Mouse (Mus musculus): ENCODE measurements around the gene Trp53bp1. TPM values are rescaled to one million over a fixed set of nuclear protein-coding genes. Genes with fewer than 3 reads are reported as not detected.

Trp53bp1 gene
- 10 to 100 TPM; 28.4 to 28.9 TPM for total RNA-seq (2021)

DNA sequence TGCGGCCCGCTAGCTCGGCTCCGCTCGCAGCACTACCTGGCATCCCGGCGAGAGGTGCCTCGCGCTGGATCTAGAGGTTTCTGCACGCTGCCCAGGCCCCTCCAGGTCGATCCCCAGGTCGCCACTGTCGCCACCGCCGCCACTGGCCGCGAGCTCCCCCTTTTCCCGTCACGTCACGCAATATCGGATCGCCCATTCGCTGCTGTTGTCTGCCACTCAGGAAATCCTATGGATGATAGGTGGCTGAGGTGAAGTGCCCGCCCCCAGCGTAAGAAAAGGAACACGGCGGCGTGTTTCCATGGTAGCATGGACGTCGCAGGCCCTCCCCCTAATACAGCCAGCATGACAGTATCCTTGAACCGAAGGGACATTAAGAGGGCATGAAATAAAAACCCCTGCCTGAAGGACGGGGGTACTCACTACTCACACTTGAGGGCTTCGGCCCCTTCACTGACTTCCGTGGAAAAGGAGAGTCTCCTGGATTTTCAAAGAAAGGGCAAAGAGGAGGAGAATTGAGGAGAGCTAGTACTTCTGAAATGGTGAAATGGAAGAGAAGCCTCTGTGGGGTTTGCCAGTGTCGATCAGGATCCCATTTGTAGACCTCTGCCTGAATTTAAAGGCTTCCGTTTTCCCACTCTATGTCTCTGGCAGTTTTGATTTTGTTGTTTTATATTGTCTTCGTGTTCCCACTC, at the start of gene Trp53bp1:
TSS of gene Trp53bp1 (minus strand) at position 172 of the 692 bp plus-strand sequence.
- peak; percentile 96 for DNase-seq (ENCODE audit: low spot score)
- intact Hi-C loops (cut with DNase I) = loop anchor here (2.0 kb wide), 2 partner anchors 17 to 83 kb away; partner anchors contain the start of genes Map1a and Ppip5k1

DNA sequence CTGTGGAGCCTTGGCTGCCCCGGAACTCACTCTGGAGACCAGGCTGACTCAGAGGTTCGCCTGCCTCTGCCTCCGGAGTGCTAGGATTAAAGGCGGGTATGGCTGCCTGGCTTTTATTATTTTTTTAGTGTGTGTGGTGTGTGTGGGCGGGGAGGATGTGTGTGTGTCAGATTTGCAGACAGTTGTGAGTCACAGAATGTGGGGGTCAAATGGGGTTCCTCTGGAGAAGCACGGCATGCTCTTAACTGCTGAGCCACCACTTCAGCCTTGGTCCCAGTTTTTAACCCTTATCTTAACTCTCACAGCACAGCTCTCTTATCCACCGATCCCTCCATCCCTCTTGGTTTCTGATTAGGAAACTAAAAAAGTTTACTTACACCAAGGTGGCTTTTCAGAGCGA, 45.1 kb upstream of the Trp53bp1 start:
- intact Hi-C loops (cut with DNase I) = no loop called here
- no peak for DNase-seq (ENCODE audit: low spot score)

DNA sequence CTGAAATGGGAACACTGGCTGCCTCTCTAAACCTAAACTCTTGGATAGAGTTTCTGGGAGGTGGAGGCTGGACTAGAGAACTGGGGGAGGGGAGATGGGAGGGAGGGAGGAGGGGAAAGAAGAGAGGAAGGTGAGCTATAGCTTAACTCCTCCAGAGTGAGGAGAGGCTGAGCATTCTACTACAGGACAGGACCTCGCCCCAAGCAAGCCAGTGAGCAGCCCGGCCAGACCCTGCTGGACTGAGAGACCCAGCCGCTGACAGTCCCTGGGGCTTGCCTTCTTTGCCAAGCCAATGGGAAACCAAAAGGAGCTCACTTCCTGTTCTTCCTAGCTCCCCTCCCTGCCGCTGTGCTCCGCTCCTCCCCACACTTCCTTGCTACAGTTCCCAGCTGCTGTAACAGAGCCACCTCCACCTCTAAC, 37.8 kb upstream of the Trp53bp1 start:
- peak; percentile 50 for DNase-seq (ENCODE audit: low spot score)
- intact Hi-C loops (cut with DNase I) = no loop called here

DNA sequence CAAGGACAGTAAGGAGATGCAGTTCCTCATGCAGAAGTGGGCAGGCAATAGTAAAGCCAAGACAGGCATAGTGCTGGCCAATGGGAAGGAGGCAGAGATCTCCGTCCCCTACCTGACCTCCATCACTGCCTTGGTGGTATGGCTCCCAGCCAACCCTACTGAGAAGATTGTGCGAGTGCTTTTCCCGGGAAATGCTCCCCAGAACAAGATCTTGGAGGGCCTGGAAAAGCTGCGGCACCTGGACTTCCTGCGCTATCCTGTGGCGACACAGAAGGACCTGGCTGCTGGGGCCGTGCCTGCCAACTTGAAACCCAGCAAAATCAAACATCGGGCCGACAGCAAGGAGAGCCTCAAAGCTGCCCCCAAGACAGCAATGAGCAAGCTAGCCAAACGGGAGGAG, 28.8 kb upstream of the Trp53bp1 start:
- no peak for DNase-seq (ENCODE audit: low spot score)
- intact Hi-C loops (cut with DNase I) = no loop called here

DNA sequence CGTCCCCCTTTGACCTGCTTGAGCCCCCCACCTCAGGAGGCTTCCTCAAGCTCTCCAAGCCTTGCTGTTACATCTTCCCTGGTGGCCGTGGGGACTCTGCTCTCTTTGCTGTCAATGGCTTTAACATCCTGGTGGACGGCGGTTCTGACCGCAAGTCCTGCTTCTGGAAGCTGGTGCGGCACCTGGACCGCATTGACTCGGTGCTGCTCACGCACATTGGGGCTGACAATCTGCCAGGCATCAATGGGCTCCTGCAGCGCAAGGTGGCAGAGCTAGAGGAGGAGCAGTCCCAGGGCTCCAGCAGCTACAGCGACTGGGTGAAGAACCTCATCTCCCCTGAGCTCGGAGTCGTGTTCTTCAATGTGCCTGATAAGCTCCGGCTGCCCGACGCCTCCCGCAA, 28.3 kb upstream of the Trp53bp1 start:
- intact Hi-C loops (cut with DNase I) = no loop called here
- DNase-seq (ENCODE audit: low spot score) = no peak

GRCm38 (mm10) chr2:121298131-121298530, 26.9 kb upstream of the Trp53bp1 start:
- intact Hi-C loops (cut with DNase I) = no loop called here
- no peak for DNase-seq (ENCODE audit: low spot score)

DNA sequence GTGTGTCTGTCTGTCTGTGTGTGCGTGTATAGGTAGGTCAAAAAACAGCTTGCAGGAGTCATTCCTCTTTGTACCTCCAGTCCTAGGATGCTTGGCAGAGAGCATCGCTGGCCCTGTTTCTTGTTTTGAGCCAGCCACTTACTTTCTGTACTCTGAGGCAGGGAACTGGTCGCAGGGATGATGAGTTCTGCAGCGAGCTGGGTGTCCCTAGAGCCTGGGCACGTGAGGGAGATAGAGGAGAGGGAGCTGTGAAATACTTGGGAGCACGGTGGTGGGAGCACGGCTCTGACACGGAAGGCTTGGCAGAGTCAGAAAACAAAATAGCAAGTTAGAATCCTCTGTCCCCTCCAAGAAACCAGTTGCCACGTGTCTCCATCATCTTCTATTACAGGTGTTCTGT, 26.5 kb upstream of the Trp53bp1 start:
- intact Hi-C loops (cut with DNase I) = no loop called here
- DNase-seq (ENCODE audit: low spot score) = no peak

- intact Hi-C loops (cut with DNase I) = no loop called here
These were observed 25.6 kb upstream of the Trp53bp1 start for GRCm38 (mm10) chr2:121296754-121297231.

GRCm38 (mm10) chr2:121295608-121296571, 24.7 kb upstream of the Trp53bp1 start:
- intact Hi-C loops (cut with DNase I) = no loop called here
- DNase-seq (ENCODE audit: low spot score) = no peak

More at GRCm38 (mm10) chr2:121296754-121297231, 25.6 kb upstream of the Trp53bp1 start:
- DNase-seq (ENCODE audit: low spot score) = no peak

- intact Hi-C loops (cut with DNase I) = no loop called here
These were observed 23.8 kb upstream of the Trp53bp1 start for GRCm38 (mm10) chr2:121294753-121295607.

DNA sequence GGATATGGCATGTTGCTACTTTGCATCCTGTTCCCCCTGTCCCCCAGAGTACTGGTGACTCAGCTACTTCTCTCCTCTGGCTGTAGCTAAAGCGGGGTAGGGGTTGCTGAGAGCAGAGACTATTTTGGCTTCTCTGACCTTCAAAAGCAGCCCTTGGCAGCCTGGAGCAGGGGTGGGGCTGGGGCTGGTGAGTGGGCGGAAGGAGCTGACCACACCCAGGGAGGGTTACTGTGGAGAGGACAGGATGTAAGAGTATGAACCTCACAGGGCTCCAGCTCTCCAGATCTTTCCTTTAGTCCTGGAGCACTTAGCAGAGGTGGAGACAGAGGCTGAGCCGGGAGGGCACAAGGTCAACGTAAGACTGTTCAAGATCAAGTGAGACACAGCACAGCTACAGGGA, 23.0 kb upstream of the Trp53bp1 start:
- peak; percentile 60 for DNase-seq (ENCODE audit: low spot score)
- intact Hi-C loops (cut with DNase I) = no loop called here

More at GRCm38 (mm10) chr2:121294753-121295607, 23.8 kb upstream of the Trp53bp1 start:
- peak; percentile 39 for DNase-seq (ENCODE audit: low spot score)

GRCm38 (mm10) chr2:121292316-121293013, 21.3 kb upstream of the Trp53bp1 start:
- DNase-seq (ENCODE audit: low spot score) = no peak
- intact Hi-C loops (cut with DNase I) = no loop called here

- intact Hi-C loops (cut with DNase I) = loop anchor here (2.0 kb wide), 1 partner anchor 19 kb away; the partner anchor contains the start of gene Trp53bp1
- DNase-seq (ENCODE audit: low spot score) = no peak
These were observed 18.7 kb upstream of the Trp53bp1 start for GRCm38 (mm10) chr2:121289730-121290540.

- intact Hi-C loops (cut with DNase I) = loop anchor here (2.0 kb wide), 1 partner anchor 18 kb away; the partner anchor contains the start of gene Trp53bp1
- DNase-seq (ENCODE audit: low spot score) = peak; percentile 81
These were observed 17.9 kb upstream of the Trp53bp1 start, which contains the start of gene Map1a for GRCm38 (mm10) chr2:121288901-121289729. Gene Map1a, plus strand, starts transcription at chr2:121289600.

DNA sequence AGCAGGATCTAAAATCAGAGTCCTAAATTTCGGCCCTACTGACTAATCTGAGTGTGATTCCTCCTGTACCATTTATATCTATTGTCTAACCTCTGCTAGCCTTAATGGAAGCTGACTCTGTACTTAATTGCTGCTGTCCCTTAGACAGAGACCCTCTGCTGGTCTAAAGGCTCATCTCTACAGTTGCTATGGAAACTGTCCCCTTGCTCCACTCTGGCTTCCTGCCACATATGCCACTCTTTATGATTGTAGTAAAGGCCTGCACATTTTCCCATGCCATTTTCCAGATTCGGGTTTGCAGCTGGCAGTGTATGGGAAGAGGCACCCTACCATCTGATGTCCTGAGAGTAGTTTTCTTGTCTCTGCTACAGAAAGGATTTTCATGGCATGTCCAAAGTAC, 16.6 kb upstream of the Trp53bp1 start:
- intact Hi-C loops (cut with DNase I) = loop anchor here (2.0 kb wide), 1 partner anchor 17 kb away; the partner anchor contains the start of gene Trp53bp1
- no peak for DNase-seq (ENCODE audit: low spot score)

DNA sequence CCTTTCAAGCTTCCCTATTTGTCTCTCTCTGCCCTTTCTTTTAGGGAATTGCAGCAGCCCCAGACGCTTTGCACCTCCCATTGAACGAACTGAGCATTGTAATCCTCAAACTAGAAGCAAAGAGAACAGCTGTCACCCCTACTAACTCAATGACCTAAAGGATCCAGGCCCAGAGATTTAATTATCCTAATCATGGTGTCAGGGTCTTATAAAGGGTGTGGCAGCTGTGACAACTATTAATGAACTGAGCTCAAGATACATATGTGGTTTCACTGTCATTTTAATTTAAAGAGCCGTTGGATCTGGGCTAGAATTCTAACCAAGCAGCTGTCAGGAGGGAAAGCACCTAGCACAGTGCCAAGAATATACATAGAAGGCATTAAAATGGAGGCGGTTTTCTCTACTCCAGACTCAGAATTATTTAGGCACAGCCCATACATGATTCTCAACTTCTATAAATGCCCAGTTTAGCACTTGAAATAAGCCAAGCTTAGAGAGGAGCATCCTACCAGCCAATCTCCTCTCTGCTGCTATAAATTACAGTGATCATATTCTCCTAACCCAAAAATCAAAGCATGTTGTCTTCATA, 815 bp upstream of the Trp53bp1 start:
- intact Hi-C loops (cut with DNase I) = loop anchor here (2.0 kb wide), 2 partner anchors 17 to 83 kb away; partner anchors contain the start of genes Map1a and Ppip5k1
- no peak for DNase-seq (ENCODE audit: low spot score)
